Mouse (Mus musculus) C2C12 (cell line): ENCODE results near the gene Proca1. TPM values are rescaled to one million over a fixed set of nuclear protein-coding genes. Genes with fewer than 3 reads are reported as not detected.

Source experiments
- H3K27me3 ChIP-seq: one replicate; pipeline ENCODE4 v1.6.1; 2011; ENCODE audit not compliant: control insufficient read depth, insufficient read depth, insufficient read length
- H3K36me3 ChIP-seq: one replicate; pipeline ENCODE4 v1.6.1; 2011; ENCODE audit not compliant: control insufficient read depth, insufficient read depth
- H3K4me3 ChIP-seq: one replicate; pipeline ENCODE4 v1.5.1; 2011; ENCODE audit warnings: mild to moderate bottlenecking, control low read depth; ENCODE audit not compliant: poor library complexity, insufficient read depth, severe bottlenecking
- H3K79me2 ChIP-seq: one replicate; pipeline ENCODE4 v1.6.1; 2011; ENCODE audit not compliant: control insufficient read depth, insufficient read depth
- H3K79me3 ChIP-seq: one replicate; pipeline ENCODE4 v1.6.1; 2011; ENCODE audit warnings: low read depth, control low read depth
- H3ac ChIP-seq: one replicate; pipeline ENCODE3; 2011; ENCODE audit warnings: low read depth; ENCODE audit not compliant: control insufficient read depth, insufficient read length
- CEBPB ChIP-seq: IDR thresholded peaks from one replicate; pipeline ENCODE4 v1.6.1; 2011; ENCODE audit warnings: low read depth, mild to moderate bottlenecking, control low read depth, moderate library complexity
- CTCF ChIP-seq: IDR thresholded peaks from one replicate; pipeline ENCODE4 v1.5.1; 2011; ENCODE audit not compliant: control insufficient read depth, insufficient read depth, insufficient read length
- FOSL1 ChIP-seq: IDR thresholded peaks from one replicate; pipeline ENCODE4 v1.8.0; 2011; ENCODE audit warnings: mild to moderate bottlenecking, low read length; ENCODE audit not compliant: poor library complexity, insufficient read depth, severe bottlenecking
- MAX ChIP-seq: IDR thresholded peaks from one replicate; pipeline ENCODE4 v1.6.1; 2011; ENCODE audit warnings: mild to moderate bottlenecking, control low read depth
- MYOD1 ChIP-seq: IDR thresholded peaks from one replicate; pipeline ENCODE4 v1.6.1; 2011; ENCODE audit warnings: low read depth; ENCODE audit not compliant: control insufficient read depth, insufficient read length
- MYOG ChIP-seq: IDR thresholded peaks from one replicate; pipeline ENCODE4 v1.6.1; 2011; ENCODE audit not compliant: control insufficient read depth, insufficient read length; ENCODE audit errors: extremely low read depth
- USF1 ChIP-seq: IDR thresholded peaks from one replicate; pipeline ENCODE4 v1.6.1; 2011; ENCODE audit warnings: low read depth, mild to moderate bottlenecking, control low read depth, moderate library complexity
- long read RNA-seq, 2 experiments: library from polyadenylated mRNA; unstranded; transcript quantifications; one replicate each; pipeline ENCODE4 v2.0.0; 2019 to 2020
- polyA plus RNA-seq: library from polyadenylated mRNA; unstranded; fragments of >200 nt; fragmentation: generic; extraction: Trizol; gene quantifications from one replicate; pipeline ENCODE4 v1.2.1, GENCODE M21; 2012; ENCODE audit warnings: missing spikeins

Gene Proca1
- polyA plus RNA-seq, result 0.18 TPM
- long read RNA-seq, experiment 1, result 0 reads
- long read RNA-seq, experiment 2, result 0 reads

DNA sequence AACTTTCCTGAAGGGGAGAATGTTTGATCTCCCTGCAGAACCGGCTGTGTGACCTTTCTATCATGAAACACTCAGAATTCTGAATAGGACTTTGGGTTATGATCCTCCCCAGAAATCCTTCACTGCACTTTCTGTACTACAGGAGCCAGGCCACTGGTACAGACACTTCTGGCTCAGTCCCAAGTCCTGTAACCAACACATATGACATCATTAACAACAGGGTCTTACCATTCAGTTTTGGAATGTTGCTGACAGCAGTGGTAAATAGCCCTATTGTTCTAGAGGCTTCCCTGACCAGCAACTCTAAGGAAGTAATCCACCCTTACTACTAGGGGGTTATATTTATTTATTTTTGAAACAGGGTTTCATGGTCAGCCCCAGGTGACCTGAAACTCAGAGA is at the start of gene Proca1:
Gene Proca1, plus strand, starts transcription at position 280 of the 400 bp plus-strand sequence.
- Histone ChIP-seq H3K79me3 (peaks cover 11% of the 10 kb centered on the region), H3K36me3 (peaks cover 57% of the 10 kb centered on the region), H3ac (no peak within 1 kb of the TSS), H3K27me3 (no peaks in the 10 kb centered on the region), H3K79me2 (peaks cover 35% of the 10 kb centered on the region), H3K4me3 (no peak within 1 kb of the TSS)
- TF ChIP-seq MAX, result no peak
- no peak for TF ChIP-seq CTCF
- TF ChIP-seq USF1, result no peak
- no peak for TF ChIP-seq MYOG
- no peak for TF ChIP-seq FOSL1
- TF ChIP-seq MYOD1, result no peak
- TF ChIP-seq CEBPB, result no peak

- Histone ChIP-seq H3K79me2 (peaks cover 39% of the 10 kb centered on the region), H3ac (no peak overlapping the region), H3K79me3 (peaks cover 15% of the 10 kb centered on the region), H3K27me3 (no peaks in the 10 kb centered on the region), H3K4me3 (no peak overlapping the region), H3K36me3 (peaks cover 42% of the 10 kb centered on the region)
- no peak for TF ChIP-seq MYOG
- TF ChIP-seq CEBPB, result no peak
- no peak for TF ChIP-seq USF1
- no peak for TF ChIP-seq CTCF
- no peak for TF ChIP-seq FOSL1
- TF ChIP-seq MAX, result no peak
- no peak for TF ChIP-seq MYOD1
Measured at GRCm38 (mm10) chr11:78143520-78143919, 49.7 kb upstream of the Proca1 start.

DNA sequence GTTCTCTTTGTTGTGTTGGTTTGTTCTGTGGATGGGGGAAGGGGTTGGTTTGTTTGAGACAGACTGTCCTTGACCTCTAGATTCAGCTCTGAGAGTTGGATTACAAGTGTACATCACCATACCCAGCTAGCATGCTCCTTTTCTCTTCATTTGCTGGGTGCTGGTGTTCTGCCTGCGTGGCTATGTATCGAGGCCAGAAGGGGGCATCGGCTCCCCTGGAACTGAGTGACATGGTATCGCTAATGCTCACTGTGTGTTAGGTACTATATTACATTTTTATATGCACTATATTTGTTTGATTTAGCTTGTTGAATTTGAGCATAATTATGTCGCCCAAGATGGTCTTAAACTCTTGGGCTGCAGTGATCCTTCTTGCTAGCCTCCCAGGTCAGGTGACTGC is 47.0 kb upstream of the Proca1 start:
- peaks cover 65% of the 10 kb centered on the region for H3K36me3 ChIP-seq
- no peak overlapping the region for H3ac ChIP-seq
- H3K27me3 ChIP-seq, result no peaks in the 10 kb centered on the region
- H3K79me2 ChIP-seq, result peaks cover 13% of the 10 kb centered on the region
- peaks cover 5% of the 10 kb centered on the region for H3K79me3 ChIP-seq
- H3K4me3 ChIP-seq, result no peak overlapping the region
- TF ChIP-seq CEBPB (no peak), CTCF (peak; percentile 0)

DNA sequence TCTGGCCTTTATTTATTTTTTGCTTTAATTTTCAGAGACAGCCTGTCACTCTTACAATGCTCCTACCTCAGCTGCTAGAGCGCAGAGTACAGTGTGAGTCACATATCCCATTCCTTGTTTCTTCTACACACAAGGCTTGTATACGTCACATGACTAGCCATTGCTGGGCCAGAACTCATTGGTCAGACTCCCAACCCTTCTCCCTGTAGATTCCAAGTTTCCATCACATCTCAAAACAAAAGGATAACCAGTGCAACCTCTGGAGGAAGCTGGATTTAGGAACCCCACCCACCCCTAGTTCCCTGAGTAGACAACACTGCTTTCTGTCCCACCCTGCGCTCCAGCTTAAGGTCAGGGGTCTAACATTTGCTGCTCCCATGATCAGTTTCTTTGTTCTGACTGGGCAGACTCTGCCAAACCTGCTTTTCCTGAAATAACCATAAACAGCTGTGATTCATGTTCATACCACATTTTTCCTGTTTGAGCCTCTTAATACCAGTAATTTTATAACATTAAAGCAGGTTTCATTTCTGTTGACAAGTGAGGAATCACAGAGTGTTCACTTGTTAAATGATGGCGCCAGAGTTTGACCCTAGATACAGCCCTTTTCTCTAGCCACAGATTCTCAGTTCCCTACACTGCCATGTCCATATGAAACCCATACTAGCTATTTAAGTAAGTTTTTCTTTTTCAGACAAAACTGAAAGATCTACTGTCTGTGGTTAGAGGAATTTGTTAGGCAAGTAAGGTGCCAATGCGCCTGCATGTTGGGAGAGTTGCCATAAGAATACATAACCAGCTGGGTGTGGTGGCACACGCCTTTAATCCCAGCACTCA is 46.3 kb upstream of the Proca1 start:
- Histone ChIP-seq H3K79me3 (no peaks in the 10 kb centered on the region), H3K4me3 (no peak overlapping the region), H3K27me3 (no peaks in the 10 kb centered on the region), H3ac (no peak overlapping the region), H3K79me2 (peaks cover 5% of the 10 kb centered on the region), H3K36me3 (peaks cover 72% of the 10 kb centered on the region)
- TF ChIP-seq USF1 (peak; percentile 36), CTCF (no peak)

GRCm38 (mm10) chr11:78151161-78151560 is 42.0 kb upstream of the Proca1 start:
- no peaks in the 10 kb centered on the region for H3K79me3 ChIP-seq

More at GRCm38 (mm10) chr11:78151161-78151560, 42.0 kb upstream of the Proca1 start:
- TF ChIP-seq MAX (no peak), FOSL1 (no peak), MYOD1 (no peak), CTCF (no peak), CEBPB (no peak), MYOG (no peak), USF1 (no peak)
- Histone ChIP-seq H3K27me3 (no peaks in the 10 kb centered on the region), H3K4me3 (no peak overlapping the region), H3K36me3 (peaks cover 83% of the 10 kb centered on the region), H3K79me2 (no peaks in the 10 kb centered on the region), H3ac (no peak overlapping the region)
